Mouse (Mus musculus): ENCODE data around the gene Actg1.

Actg1 gene

GRCm38 (mm10) chr11:120345067-120345681, 3.2 kb downstream of the Actg1 start:
- no peak for DNase-seq (ENCODE audit: low read depth, low spot score)

- DNase-seq (ENCODE audit: low read depth, low spot score), result no peak
Observed at GRCm38 (mm10) chr11:120344310-120344920, 3.9 kb downstream of the Actg1 start.

- DNase-seq (ENCODE audit: low read depth, low spot score), result no peak
Observed at GRCm38 (mm10) chr11:120343519-120344309, 4.6 kb downstream of the Actg1 start.

GRCm38 (mm10) chr11:120342656-120343160, 5.6 kb downstream of the Actg1 start:
- no peak for DNase-seq (ENCODE audit: low read depth, low spot score)

- no peak for DNase-seq (ENCODE audit: low read depth, low spot score)
Observed at GRCm38 (mm10) chr11:120341661-120342060, 6.7 kb downstream of the Actg1 start.

- DNase-seq (ENCODE audit: low read depth, low spot score), result no peak
Observed at GRCm38 (mm10) chr11:120339978-120340513, 8.3 kb downstream of the Actg1 start.

GRCm38 (mm10) chr11:120338786-120339185, 9.6 kb downstream of the Actg1 start:
- no peak for DNase-seq (ENCODE audit: low read depth, low spot score)

- DNase-seq (ENCODE audit: low read depth, low spot score), result no peak
Observed at GRCm38 (mm10) chr11:120337447-120337846, 10.9 kb downstream of the Actg1 start.

- DNase-seq (ENCODE audit: low read depth, low spot score), result no peak
Observed at GRCm38 (mm10) chr11:120335431-120336021, 12.8 kb downstream of the Actg1 start.

GRCm38 (mm10) chr11:120320156-120320555, 28.2 kb downstream of the Actg1 start:
- no peak for DNase-seq (ENCODE audit: low read depth, low spot score)

- no peak for DNase-seq (ENCODE audit: low read depth, low spot score)
Observed at GRCm38 (mm10) chr11:120319310-120319709, 29.0 kb downstream of the Actg1 start.

- DNase-seq (ENCODE audit: low read depth, low spot score), result no peak
Observed at GRCm38 (mm10) chr11:120317456-120317855, 30.9 kb downstream of the Actg1 start.

GRCm38 (mm10) chr11:120316690-120317254, 31.6 kb downstream of the Actg1 start:
- no peak for DNase-seq (ENCODE audit: low read depth, low spot score)

GRCm38 (mm10) chr11:120315832-120316689, 32.3 kb downstream of the Actg1 start:
- DNase-seq (ENCODE audit: low read depth, low spot score), result peak; percentile 95

GRCm38 (mm10) chr11:120315416-120315761, 33.0 kb downstream of the Actg1 start:
- DNase-seq (ENCODE audit: low read depth, low spot score), result no peak

- no peak for DNase-seq (ENCODE audit: low read depth, low spot score)
Observed at GRCm38 (mm10) chr11:120314721-120315415, 33.5 kb downstream of the Actg1 start.

GRCm38 (mm10) chr11:120313906-120314685, 34.2 kb downstream of the Actg1 start:
- no peak for DNase-seq (ENCODE audit: low read depth, low spot score)

GRCm38 (mm10) chr11:120312069-120312468, 36.3 kb downstream of the Actg1 start:
- DNase-seq (ENCODE audit: low read depth, low spot score), result no peak

GRCm38 (mm10) chr11:120311561-120311960, 36.8 kb downstream of the Actg1 start:
- no peak for DNase-seq (ENCODE audit: low read depth, low spot score)

All from brain, embryonic 18.5 days (tissue).